Mouse (Mus musculus) kidney, embryonic 16.5 days (tissue): ENCODE data around the gene Gspt1. TPM values are rescaled to one million over a fixed set of nuclear protein-coding genes. Genes with fewer than 3 reads are reported as not detected.
A peak's percentile ranks its signal among the peaks of the same experiment; 100 is the strongest.

ENCODE experiments used
- ATAC-seq: fragments of 200-750 bp; cut with Nextera tagmentation; 2 replicates; pipeline ENCODE4 v1.8.0; 2017; ENCODE audit warnings: moderate TSS enrichment; ENCODE audit not compliant: low FRiP score, low TSS enrichment
- H3K27ac ChIP-seq: fragments of 300-500 bp; sonication (generic); 2 replicates; pipeline ENCODE4 v1.5.1; 2014; ENCODE audit warnings: low read length
- H3K27me3 ChIP-seq: fragments of 300-500 bp; sonication (generic); 2 replicates; pipeline ENCODE4 v1.6.1; 2014; ENCODE audit warnings: low read length, control low read depth, mixed read lengths; ENCODE audit not compliant: insufficient read depth
- H3K36me3 ChIP-seq: fragments of 300-500 bp; sonication (generic); 2 replicates; pipeline ENCODE4 v1.6.1; 2014; ENCODE audit warnings: low read length, control low read depth, mixed read lengths; ENCODE audit not compliant: insufficient read depth
- H3K4me1 ChIP-seq: fragments of 300-500 bp; sonication (generic); 2 replicates; pipeline ENCODE4 v1.6.1; 2014; ENCODE audit warnings: low read length, control low read depth, mixed read lengths; ENCODE audit not compliant: insufficient read depth
- H3K4me2 ChIP-seq: fragments of 300-500 bp; sonication (generic); replicated peaks from 2 replicates; pipeline ENCODE4 v1.6.1; 2014; ENCODE audit warnings: low read depth, low read length
- H3K4me3 ChIP-seq: fragments of 300-500 bp; sonication (generic); 2 replicates; pipeline ENCODE4 v1.5.1; 2014; ENCODE audit warnings: mild to moderate bottlenecking, low read length
- H3K9ac ChIP-seq: fragments of 300-500 bp; sonication (generic); replicated peaks from 2 replicates; pipeline ENCODE4 v1.6.1; 2014; ENCODE audit warnings: low read length
- H3K9me3 ChIP-seq: fragments of 300-500 bp; sonication (generic); 2 replicates; pipeline ENCODE4 v1.6.1; 2016; ENCODE audit warnings: low read length, control low read depth
- WGBS: fragments of 180-500 bp; shearing (Covaris S2); extraction: QIAGEN DNeasy Blood & Tissue Kit; methylation state at CpG from one replicate; pipeline ENCODE4 v1.1.7; 2014; 5-methylcytosine and 5-hydroxymethylcytosine counted together
- polyA plus RNA-seq: library from polyadenylated mRNA; unstranded; fragments of >200 nt; fragmentation: Nextera tagmentation; extraction: Ambion mirVana; gene quantifications from 2 replicates; pipeline ENCODE4 v1.2.1, GENCODE M21; 2015

The Gspt1 gene
- polyA plus RNA-seq, 1 experiment from 2014 or later = 66.6 TPM

DNA sequence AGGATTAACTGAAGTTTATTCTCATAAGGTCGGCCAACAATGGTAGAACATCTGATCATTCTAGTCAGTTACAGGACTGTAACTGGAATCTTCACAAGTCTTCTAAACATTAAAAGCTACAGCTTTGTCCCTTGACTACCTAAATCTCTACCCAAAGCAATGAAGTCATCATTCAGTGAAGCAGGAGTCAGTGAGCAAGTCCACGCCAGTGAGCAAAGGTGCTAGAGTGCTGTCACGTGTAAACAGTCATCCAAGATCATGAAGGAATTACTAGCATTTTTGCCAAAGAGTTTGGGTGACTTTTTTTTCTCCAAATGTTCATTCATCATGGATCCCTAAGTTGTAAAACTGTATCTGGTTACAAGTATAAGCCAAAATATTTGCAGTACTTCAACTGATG lies 36.3 kb downstream of the Gspt1 start:
- no peaks in the 10 kb centered on the region for H3K27me3 ChIP-seq
- H3K9ac ChIP-seq = no peak overlapping the region
- WGBS = 77% methylated on average over 3 of the region's 3 CpGs
- H3K9me3 ChIP-seq = no peaks in the 10 kb centered on the region
- H3K4me3 ChIP-seq = no peak overlapping the region
- H3K4me1 ChIP-seq = no peaks in the 10 kb centered on the region
- H3K27ac ChIP-seq = no peak overlapping the region
- ATAC-seq = no peak
- peaks cover 39% of the 10 kb centered on the region for H3K36me3 ChIP-seq
- H3K4me2 ChIP-seq = no peak overlapping the region

DNA sequence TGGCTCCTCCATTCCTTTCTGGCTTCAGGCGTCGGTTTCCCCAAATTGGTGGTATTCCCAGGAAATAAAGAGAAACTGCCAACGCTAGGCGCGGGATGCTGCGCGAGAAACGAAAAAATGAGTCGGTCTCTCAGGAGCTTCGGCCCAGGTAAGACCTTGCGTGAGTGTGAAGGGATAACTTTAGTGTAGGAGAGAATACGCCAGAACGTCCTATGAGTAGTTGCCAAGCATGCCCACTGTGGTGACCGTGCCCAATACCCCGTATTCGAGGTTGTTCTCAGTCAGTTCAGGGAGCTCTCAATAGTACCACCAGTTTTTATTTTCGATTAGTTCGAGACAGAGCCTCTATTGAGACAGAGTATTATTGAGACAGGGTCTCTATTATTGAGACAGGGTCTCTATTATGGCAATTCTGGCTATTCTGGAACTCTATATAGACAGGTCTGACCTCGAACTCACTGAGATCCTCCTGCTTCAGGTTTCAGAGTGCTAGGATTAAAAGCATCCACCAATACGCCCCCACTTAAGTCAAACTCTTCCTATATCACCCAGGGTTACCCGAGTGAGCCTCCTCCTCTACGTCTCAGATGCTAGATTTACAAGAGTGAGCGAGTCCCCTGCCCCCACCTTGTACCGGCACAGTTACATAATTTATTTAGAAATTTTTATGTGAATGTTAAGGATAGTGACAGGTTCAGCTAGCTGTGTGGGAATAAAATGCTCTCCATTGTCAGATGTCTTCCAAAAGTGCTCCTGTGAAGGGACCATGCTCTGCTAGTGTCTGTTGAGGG lies 50.3 kb downstream of the Gspt1 start:
- Histone ChIP-seq H3K27me3 (no peaks in the 10 kb centered on the region), H3K4me2 (peak overlapping the region; percentile 85), H3K36me3 (peaks cover 30% of the 10 kb centered on the region), H3K4me3 (peak overlapping the region; percentile 91), H3K4me1 (peaks cover 20% of the 10 kb centered on the region), H3K9me3 (no peaks in the 10 kb centered on the region), H3K27ac (peak overlapping the region; percentile 83), H3K9ac (peak overlapping the region; percentile 92)
- WGBS = 3% methylated on average over 24 of the region's 24 CpGs
- ATAC-seq = peak; percentile 61

DNA sequence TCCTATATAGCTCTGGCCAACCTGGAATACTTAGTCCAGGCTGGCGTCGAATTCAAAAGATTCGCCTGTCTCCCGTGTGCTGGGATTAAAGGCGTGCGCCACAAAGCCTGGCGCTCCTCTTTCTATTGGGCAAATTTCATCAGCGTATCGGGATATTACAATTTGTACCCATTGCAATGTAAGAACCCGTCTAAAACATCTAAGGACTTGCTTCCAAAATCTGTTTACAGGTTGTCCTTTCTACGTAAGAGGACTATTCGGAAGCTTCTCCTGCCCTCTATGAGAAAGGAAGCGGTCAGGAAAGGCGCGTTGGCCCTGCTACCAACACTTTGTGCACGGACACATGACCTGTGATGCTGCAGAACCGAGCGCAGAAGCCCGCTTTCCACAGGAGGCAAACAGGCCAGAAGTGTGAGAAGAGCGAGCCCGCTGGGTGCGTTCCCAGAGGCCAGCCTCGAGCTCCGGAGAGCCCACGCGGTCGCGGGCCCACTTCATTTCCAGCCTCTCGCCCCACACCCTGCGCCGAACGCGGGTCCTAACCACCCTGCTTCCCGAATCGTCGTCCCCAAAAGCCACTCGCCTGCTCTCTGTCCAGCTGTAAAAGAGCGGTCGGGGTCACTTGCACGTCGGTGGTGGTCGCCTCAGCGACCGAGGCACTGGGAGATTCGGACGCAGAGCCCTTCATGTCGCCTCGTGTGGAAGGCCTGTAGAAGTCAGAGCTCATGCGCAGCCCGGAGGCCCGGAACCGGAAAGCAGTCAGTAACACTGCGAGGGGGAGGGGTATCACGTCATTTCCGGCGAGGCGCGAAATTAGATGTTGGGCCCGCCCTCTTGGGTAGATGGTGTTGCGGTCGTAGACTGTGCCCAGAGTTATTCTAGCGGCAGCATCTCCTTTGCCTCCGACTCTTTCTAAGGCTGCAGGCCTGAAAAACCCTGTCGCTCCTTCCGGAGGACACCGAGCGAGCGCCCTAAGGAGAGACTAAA lies 51.3 kb downstream of the Gspt1 start, which contains the start of gene Rsl1d1:
Rsl1d1 (minus strand) TSS at position 761 of the 984 bp plus-strand sequence.
- no peaks in the 10 kb centered on the region for H3K9me3 ChIP-seq
- H3K4me2 ChIP-seq = peak within 1 kb of the TSS; percentile 92
- peak within 1 kb of the TSS; percentile 83 for H3K27ac ChIP-seq
- H3K4me3 ChIP-seq = peak within 1 kb of the TSS; percentile 91
- H3K9ac ChIP-seq = peak within 1 kb of the TSS; percentile 92
- no peaks in the 10 kb centered on the region for H3K27me3 ChIP-seq
- H3K4me1 ChIP-seq = peaks cover 20% of the 10 kb centered on the region
- peaks cover 35% of the 10 kb centered on the region for H3K36me3 ChIP-seq
- peak; percentile 98 for ATAC-seq
- WGBS = under 1% methylated on average over 68 of the region's 68 CpGs

DNA sequence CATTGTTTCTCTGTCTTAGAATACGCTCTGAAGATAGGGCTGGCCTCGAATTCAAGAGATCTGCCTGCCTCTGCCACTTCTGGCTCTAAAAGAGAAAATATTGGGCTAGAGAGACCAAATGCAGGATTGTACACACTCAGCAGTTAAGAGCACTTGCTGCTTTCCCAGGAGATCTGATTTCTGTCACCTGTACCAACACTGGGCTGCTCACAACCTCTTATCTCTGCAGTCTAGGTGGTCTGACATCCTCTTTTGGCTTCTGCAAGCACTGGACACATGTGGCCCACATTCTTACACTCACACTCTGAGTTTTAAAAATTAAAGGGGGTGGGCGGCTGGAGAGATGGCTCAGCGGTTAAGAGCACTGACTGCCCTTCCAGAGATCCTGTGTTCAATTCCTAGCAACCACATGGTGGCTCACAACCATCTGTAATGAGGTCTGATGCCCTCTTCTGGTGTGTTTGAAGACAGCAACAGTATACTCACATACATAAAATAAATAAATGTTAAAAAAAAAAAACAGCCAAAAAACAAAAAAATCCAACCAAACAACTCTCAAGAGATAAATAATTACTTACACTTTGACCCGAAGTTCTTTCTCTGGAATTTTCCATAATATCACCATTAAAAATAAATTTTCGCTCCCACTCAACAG lies 52.3 kb downstream of the Gspt1 start:
- Histone ChIP-seq H3K4me3 (peak overlapping the region; percentile 91), H3K36me3 (peaks cover 43% of the 10 kb centered on the region), H3K4me2 (peak overlapping the region; percentile 92), H3K27me3 (no peaks in the 10 kb centered on the region), H3K9me3 (no peaks in the 10 kb centered on the region), H3K4me1 (peaks cover 20% of the 10 kb centered on the region), H3K9ac (no peak overlapping the region), H3K27ac (no peak overlapping the region)
- no peak for ATAC-seq
- WGBS = 75% methylated on average over 6 of the region's 6 CpGs

DNA sequence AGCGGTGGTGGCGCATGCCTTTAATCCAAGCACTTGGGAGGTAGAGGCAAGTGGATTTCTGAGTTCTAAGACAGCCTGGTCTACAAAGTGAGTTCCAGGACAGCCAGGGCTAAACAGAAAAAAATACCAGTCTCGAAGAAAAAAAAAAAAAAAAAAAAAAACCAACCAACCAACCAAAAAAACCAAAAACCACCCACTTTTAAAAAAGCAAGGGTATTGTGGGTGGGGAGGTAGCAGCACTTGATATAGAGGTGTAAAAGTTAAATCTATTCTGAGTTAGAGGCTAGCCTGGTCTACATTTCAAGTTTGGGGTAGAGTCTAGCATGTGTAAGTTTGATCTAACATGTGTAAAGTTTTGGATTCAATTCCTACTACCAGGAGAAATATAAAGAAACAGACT lies 53.9 kb downstream of the Gspt1 start:
- Histone ChIP-seq H3K27me3 (no peaks in the 10 kb centered on the region), H3K4me1 (peaks cover 20% of the 10 kb centered on the region), H3K9me3 (no peaks in the 10 kb centered on the region), H3K9ac (no peak overlapping the region), H3K4me2 (no peak overlapping the region), H3K36me3 (peaks cover 57% of the 10 kb centered on the region), H3K27ac (no peak overlapping the region), H3K4me3 (no peak overlapping the region)
- 99% methylated on average over 3 of the region's 3 CpGs for WGBS
- no peak for ATAC-seq

DNA sequence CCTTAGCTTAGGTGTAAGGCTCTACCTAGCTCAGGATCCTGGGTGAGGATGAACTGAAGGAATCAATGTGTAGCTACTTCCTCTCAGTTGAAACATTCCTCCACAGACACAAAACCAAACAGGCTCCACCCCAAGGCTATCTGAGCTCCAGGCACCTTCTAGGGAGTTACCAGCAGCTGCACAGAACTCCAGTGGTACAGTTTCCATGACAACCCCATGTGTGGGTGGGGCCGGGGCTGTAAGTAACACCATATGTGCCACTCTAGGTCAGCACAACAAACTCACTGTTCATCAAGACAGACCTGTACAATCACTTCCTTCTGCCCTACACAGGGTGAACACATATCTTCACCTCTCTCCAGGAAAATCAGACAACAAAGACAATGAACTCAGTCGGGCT lies 55.7 kb downstream of the Gspt1 start:
- H3K36me3 ChIP-seq = peaks cover 73% of the 10 kb centered on the region
- H3K27me3 ChIP-seq = no peaks in the 10 kb centered on the region
- H3K4me3 ChIP-seq = no peak overlapping the region
- no peak overlapping the region for H3K9ac ChIP-seq
- 48% methylated on average over 2 of the region's 2 CpGs for WGBS
- no peaks in the 10 kb centered on the region for H3K9me3 ChIP-seq
- no peak overlapping the region for H3K4me2 ChIP-seq
- ATAC-seq = no peak
- peaks cover 8% of the 10 kb centered on the region for H3K4me1 ChIP-seq
- no peak overlapping the region for H3K27ac ChIP-seq

DNA sequence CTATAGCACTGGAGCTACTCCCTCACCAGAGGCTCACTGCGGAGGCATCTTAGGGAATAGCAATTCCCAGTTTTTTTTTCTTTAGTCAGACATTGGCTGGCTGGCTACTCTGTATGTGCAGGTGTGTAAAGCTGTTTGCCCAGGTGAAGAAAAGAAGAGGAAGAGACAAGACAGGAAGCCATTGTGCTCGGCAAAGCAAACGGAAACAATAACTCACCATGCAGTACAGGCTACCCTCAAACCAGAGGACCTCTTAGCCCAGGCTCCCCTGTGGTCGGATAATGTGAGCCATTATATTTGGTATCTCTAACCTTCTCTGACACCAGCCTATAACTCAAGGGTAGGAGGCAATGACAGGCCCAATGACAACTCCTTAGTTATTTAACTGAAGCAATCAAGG lies 57.1 kb downstream of the Gspt1 start:
- ATAC-seq = no peak
- H3K36me3 ChIP-seq = peaks cover 85% of the 10 kb centered on the region
- H3K4me1 ChIP-seq = peaks cover 8% of the 10 kb centered on the region
- H3K9me3 ChIP-seq = no peaks in the 10 kb centered on the region
- no peak overlapping the region for H3K27ac ChIP-seq
- H3K9ac ChIP-seq = no peak overlapping the region
- 79% methylated on average over 4 of the region's 4 CpGs for WGBS
- no peak overlapping the region for H3K4me2 ChIP-seq
- H3K27me3 ChIP-seq = no peaks in the 10 kb centered on the region
- H3K4me3 ChIP-seq = no peak overlapping the region

DNA sequence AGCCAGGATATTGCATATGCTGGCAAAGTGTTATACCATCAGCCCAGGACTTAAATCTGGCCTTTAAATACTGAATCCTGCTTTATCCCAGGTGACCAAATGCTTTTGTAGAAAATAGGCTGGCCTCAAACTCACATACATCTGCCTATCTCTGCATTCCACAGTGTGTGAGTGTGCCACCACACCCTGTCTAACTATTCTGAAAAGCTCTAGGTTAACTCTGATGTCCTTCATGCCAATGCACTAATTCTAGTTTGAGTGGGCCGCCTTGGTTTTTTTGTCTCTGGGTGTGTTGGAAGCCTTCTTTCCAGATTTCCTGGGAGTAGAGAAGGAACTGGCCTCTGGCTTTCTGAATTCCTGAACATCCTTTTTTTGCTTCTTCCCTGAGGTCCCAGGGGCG lies 60.9 kb downstream of the Gspt1 start:
- H3K4me3 ChIP-seq = no peak overlapping the region
- WGBS = 96% methylated on average over 2 of the region's 2 CpGs
- no peaks in the 10 kb centered on the region for H3K4me1 ChIP-seq
- H3K36me3 ChIP-seq = peaks cover 55% of the 10 kb centered on the region
- H3K4me2 ChIP-seq = no peak overlapping the region
- H3K27ac ChIP-seq = no peak overlapping the region
- no peaks in the 10 kb centered on the region for H3K9me3 ChIP-seq
- ATAC-seq = no peak
- no peak overlapping the region for H3K9ac ChIP-seq
- H3K27me3 ChIP-seq = no peaks in the 10 kb centered on the region

DNA sequence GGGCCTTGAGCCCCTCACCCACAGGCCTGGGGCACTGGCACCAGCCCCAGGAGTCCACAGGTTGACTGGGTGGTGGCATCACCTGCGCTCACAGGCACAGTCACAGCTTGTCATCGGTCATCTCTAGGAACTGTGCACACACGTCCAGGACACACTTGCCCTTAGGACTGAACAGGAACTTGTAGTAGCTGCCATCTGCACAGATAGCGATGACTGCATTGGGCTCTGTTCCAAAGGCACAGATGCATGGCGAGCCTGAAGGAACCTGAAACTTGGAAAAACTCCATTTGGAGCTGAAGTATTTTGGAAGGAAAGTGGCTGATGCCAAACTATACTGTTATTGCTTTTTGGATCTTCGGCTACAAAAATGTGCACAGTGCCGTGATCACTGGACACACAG lies 64.0 kb downstream of the Gspt1 start:
- no peaks in the 10 kb centered on the region for H3K9me3 ChIP-seq
- H3K36me3 ChIP-seq = peaks cover 28% of the 10 kb centered on the region
- H3K27ac ChIP-seq = no peak overlapping the region
- H3K4me1 ChIP-seq = no peaks in the 10 kb centered on the region
- no peak for ATAC-seq
- no peaks in the 10 kb centered on the region for H3K27me3 ChIP-seq
- no peak overlapping the region for H3K4me3 ChIP-seq
- H3K9ac ChIP-seq = no peak overlapping the region
- no peak overlapping the region for H3K4me2 ChIP-seq
- WGBS = 84% methylated on average over 7 of the region's 7 CpGs
